Mouse (Mus musculus): ENCODE results near the gene Rrp1b.
A peak's percentile ranks its signal among the peaks of the same experiment; 100 is the strongest.
"Not testable (repeated sequence)": the region's sequence is repeated elsewhere in the genome, so short reads cannot be mapped to it uniquely, and the experiment has no call there.

The Rrp1b gene

GRCm38 (mm10) chr17:32087069-32087468 is 51.2 kb downstream of the Rrp1b start:
- no peak for DNase-seq (ENCODE audit: low spot score in 2 of 2)

- DNase-seq (ENCODE audit: low spot score in 2 of 2) = no peak
Observed at GRCm38 (mm10) chr17:32091032-32091363, 55.1 kb downstream of the Rrp1b start.

GRCm38 (mm10) chr17:32091364-32092240 is 55.7 kb downstream of the Rrp1b start:
- peak; percentile 90 to 91 for DNase-seq (ENCODE audit: low spot score in 2 of 2)

- DNase-seq (ENCODE audit: low spot score in 2 of 2) = no peak
Observed at GRCm38 (mm10) chr17:32092241-32092619, 56.3 kb downstream of the Rrp1b start.

GRCm38 (mm10) chr17:32092895-32093294 is 57.0 kb downstream of the Rrp1b start:
- no peak for DNase-seq (ENCODE audit: low spot score in 2 of 2)

- DNase-seq (ENCODE audit: low spot score in 2 of 2) = no peak
Observed at GRCm38 (mm10) chr17:32097676-32098075, 61.8 kb downstream of the Rrp1b start.

GRCm38 (mm10) chr17:32098905-32099304 is 63.0 kb downstream of the Rrp1b start:
- not testable (repeated sequence) for DNase-seq (ENCODE audit: low spot score in 2 of 2)

GRCm38 (mm10) chr17:32099574-32099942 is 63.7 kb downstream of the Rrp1b start:
- DNase-seq (ENCODE audit: low spot score in 2 of 2) = no peak

- peak; percentile 55 to 60 for DNase-seq (ENCODE audit: low spot score in 2 of 2)
Observed at GRCm38 (mm10) chr17:32099943-32100586, 64.2 kb downstream of the Rrp1b start.

- no peak for DNase-seq (ENCODE audit: low spot score in 2 of 2)
Observed at GRCm38 (mm10) chr17:32103054-32103453, 67.2 kb downstream of the Rrp1b start.

- no peak for DNase-seq (ENCODE audit: low spot score in 2 of 2)
Observed at GRCm38 (mm10) chr17:32106358-32106757, 70.5 kb downstream of the Rrp1b start.

GRCm38 (mm10) chr17:32107877-32108276 is 72.0 kb downstream of the Rrp1b start:
- no peak for DNase-seq (ENCODE audit: low spot score in 2 of 2)

- DNase-seq (ENCODE audit: low spot score in 2 of 2) = not testable (repeated sequence)
Observed at GRCm38 (mm10) chr17:32108320-32109011, 72.6 kb downstream of the Rrp1b start.

GRCm38 (mm10) chr17:32109201-32109940 is 73.5 kb downstream of the Rrp1b start:
- no peak for DNase-seq (ENCODE audit: low spot score in 2 of 2)

- no peak for DNase-seq (ENCODE audit: low spot score in 2 of 2)
Observed at GRCm38 (mm10) chr17:32110424-32110823, 74.5 kb downstream of the Rrp1b start.

- no peak for DNase-seq (ENCODE audit: low spot score in 2 of 2)
Observed at GRCm38 (mm10) chr17:32110980-32111780, 75.3 kb downstream of the Rrp1b start.
